In genomic region chr17:32074658-32075057, GRCm38 (mm10) we compare ENCODE assay signal across 15 mouse cellular contexts. TPM values are rescaled to one million over a fixed set of nuclear protein-coding genes. Genes with fewer than 3 reads are reported as not detected.
A peak's percentile ranks its signal among the peaks of the same experiment; 100 is the strongest.
DNase-seq lines count a peak whose midpoint lies in the region; ATAC-seq and TF ChIP-seq lines count a peak whose summit lies in the region.
"Had no signal": no experiment of that assay in that cellular context is flagged by ENCODE, and none has a peak within 500 bp of the region (broad histone marks: within the 10 kb centered on the region; RNA-seq: fewer than 3 reads in every experiment).

No protein-coding gene starts in this region.

- peak; percentile 31 for DNase-seq in adrenal gland, adult 2 months
- DNase-seq in adrenal gland, postnatal 4 days (ENCODE audit: low spot score in 2 of 2) = no peak
- DNase-seq in liver, embryonic 13.5 days = no peak
- DNase-seq in liver, embryonic 11.5 days (ENCODE audit: low spot score) = no peak
- peak; percentile 36 for DNase-seq in 3134 (ENCODE audit: extremely low read depth, insufficient read length, low spot score)
- DNase-seq in MEL (ENCODE audit: low read depth, low spot score) = peak; percentile 45
- DNase-seq in thymus, postnatal 36 days = no peak

- no peak for ATAC-seq in liver, embryonic 13.5 days (ENCODE audit: low read depth)
- no peak for ATAC-seq in liver, embryonic 11.5 days (replicated peaks; ENCODE audit: low FRiP score)
- ATAC-seq in cerebellum, adult (ENCODE audit: insufficient number of reproducible peaks, low FRiP score, low TSS enrichment) = no peak
- ATAC-seq: forebrain, embryonic 16.5 days had no signal

- H3K9me3 ChIP-seq in liver, embryonic 13.5 days (replicated peaks) = no peaks in the 10 kb centered on the region
- no peaks in the 10 kb centered on the region for H3K9me3 ChIP-seq in liver, embryonic 11.5 days (ENCODE audit: control insufficient read depth, low read length)
- H3K9me3 ChIP-seq in MEL (replicated peaks; ENCODE audit: insufficient read depth, low read length) = no peaks in the 10 kb centered on the region
- H3K9me3 ChIP-seq: forebrain, embryonic 12.5 days had no signal

- no peaks in the 10 kb centered on the region for H3K36me3 ChIP-seq in liver, embryonic 13.5 days
- no peaks in the 10 kb centered on the region for H3K36me3 ChIP-seq in liver, embryonic 11.5 days (ENCODE audit: control insufficient read depth, insufficient read depth, low read length)
- H3K36me3 ChIP-seq in MEL (ENCODE audit: control insufficient read depth in 1 of 2, insufficient read depth in 2 of 2, low read length in 2 of 2) = peaks cover 0 to 4% of the 10 kb centered on the region in 2 experiments; a peak in 2 of 4 replicates
- H3K36me3 ChIP-seq: embryonic facial prominence, embryonic 13.5 days; forebrain, embryonic 12.5 days; heart, embryonic 12.5 days; hindbrain, embryonic 10.5 days; hindbrain, embryonic 15.5 days had no signal

- no peaks in the 10 kb centered on the region for H3K79me2 ChIP-seq in MEL (ENCODE audit: control insufficient read depth, insufficient read depth, low read length, poor library complexity)

- no peak overlapping the region for H3K4me2 ChIP-seq in liver, embryonic 13.5 days
- H3K4me2 ChIP-seq in liver, embryonic 11.5 days = no peak overlapping the region
- H3K4me2 ChIP-seq: embryonic facial prominence, embryonic 13.5 days; forebrain, embryonic 12.5 days; heart, embryonic 12.5 days; hindbrain, embryonic 15.5 days had no signal

- TF ChIP-seq RAD21 in MEL (IDR thresholded peaks at IDR 0.05; ENCODE audit: low read depth, low read length) = no peak

- H3K4me3 ChIP-seq in liver, embryonic 13.5 days (replicated peaks) = no peak overlapping the region
- no peak overlapping the region for H3K4me3 ChIP-seq in liver, embryonic 11.5 days (ENCODE audit: low read depth, low read length)
- peak overlapping the region; percentile 51 to 83 for H3K4me3 ChIP-seq in MEL (ENCODE audit: control insufficient read depth in 1 of 2, insufficient read depth in 1 of 2, low read depth in 2 of 2, low read length in 2 of 2)
- H3K4me3 ChIP-seq: embryonic facial prominence, embryonic 13.5 days; forebrain, embryonic 12.5 days; heart, embryonic 12.5 days; hindbrain, embryonic 10.5 days; hindbrain, embryonic 15.5 days had no signal

- peaks cover 25% of the 10 kb centered on the region for H3K4me1 ChIP-seq in liver, embryonic 13.5 days (replicated peaks)
- H3K4me1 ChIP-seq in liver, embryonic 11.5 days (replicated peaks; ENCODE audit: control insufficient read depth, insufficient read depth, low read length) = peaks cover 2% of the 10 kb centered on the region; the same call in 1 of the 2 replicates
- H3K4me1 ChIP-seq in MEL (ENCODE audit: control insufficient read depth in 1 of 2, insufficient read depth in 2 of 2, low read length in 2 of 2) = peaks cover 3 to 10% of the 10 kb centered on the region in 2 experiments; a peak in 3 of 4 replicates
- H3K4me1 ChIP-seq: embryonic facial prominence, embryonic 13.5 days; forebrain, embryonic 12.5 days; heart, embryonic 12.5 days; hindbrain, embryonic 15.5 days had no signal

- 0 out of 2 replicates have a peak, but pooled peaks cover 10% of the 10 kb centered on the region for H3K27me3 ChIP-seq in liver, embryonic 13.5 days
- H3K27me3 ChIP-seq in liver, embryonic 11.5 days (replicated peaks; ENCODE audit: control insufficient read depth, insufficient read depth, low read length) = no peaks in the 10 kb centered on the region
- no peaks in the 10 kb centered on the region for H3K27me3 ChIP-seq in MEL (ENCODE audit: control insufficient read depth in 1 of 2, insufficient read depth in 2 of 2, low read length in 2 of 2)
- H3K27me3 ChIP-seq: embryonic facial prominence, embryonic 13.5 days; hindbrain, embryonic 15.5 days had no signal

- WGBS in liver, embryonic 13.5 days (ENCODE audit: insufficient replicate concordance) = 48% methylated on average over 4 of the region's 4 CpGs
- WGBS in liver, embryonic 11.5 days = 61% methylated on average over 4 of the region's 4 CpGs

- TF ChIP-seq CTCF in MEL (IDR thresholded peaks at IDR 0.05 in 2 of 3, conservative IDR thresholded peaks at IDR 0.05 in 1 of 3; ENCODE audit: control insufficient read depth in 1 of 3, insufficient read depth in 1 of 3, low read depth in 2 of 3, low read length in 3 of 3, poor library complexity in 1 of 3, severe bottlenecking in 1 of 3) = no peak

- H3K27ac ChIP-seq in liver, embryonic 13.5 days = no peak overlapping the region
- H3K27ac ChIP-seq in liver, embryonic 11.5 days (ENCODE audit: low read depth, low read length) = no peak overlapping the region
- H3K27ac ChIP-seq in MEL (ENCODE audit: control insufficient read depth, low read depth, low read length) = no peak overlapping the region
- H3K27ac ChIP-seq: embryonic facial prominence, embryonic 13.5 days; forebrain, embryonic 12.5 days; hindbrain, embryonic 15.5 days had no signal

- TF ChIP-seq POLR2A in MEL (IDR thresholded peaks at IDR 0.05; ENCODE audit: control insufficient read depth in 1 of 2, insufficient read depth in 1 of 2, low read depth in 1 of 2, low read length in 2 of 2, poor library complexity in 1 of 2) = no peak

- TF ChIP-seq EP300 in MEL (IDR thresholded peaks at IDR 0.05; ENCODE audit: low read depth in 1 of 2, low read length in 2 of 2) = no peak

- H3K9ac ChIP-seq in liver, embryonic 13.5 days = peak overlapping the region; percentile 11; the same call in 1 of the 2 replicates
- no peak overlapping the region for H3K9ac ChIP-seq in liver, embryonic 11.5 days (ENCODE audit: low read depth, low read length)
- peak overlapping the region; percentile 54 for H3K9ac ChIP-seq in MEL (ENCODE audit: control insufficient read depth, low read depth, low read length, poor library complexity, severe bottlenecking)
- H3K9ac ChIP-seq: embryonic facial prominence, embryonic 13.5 days; forebrain, embryonic 12.5 days; heart, embryonic 12.5 days; hindbrain, embryonic 15.5 days had no signal

TF ChIP-seq in MEL, 35 proteins besides CTCF, POLR2A, EP300 and RAD21:
- TF ChIP-seq MAX (IDR thresholded peaks at IDR 0.05; ENCODE audit: low read length) (peak; percentile 73), USF1 (IDR thresholded peaks at IDR 0.05; ENCODE audit: low read depth, low read length) (peak; percentile 84), BHLHE40 (IDR thresholded peaks at IDR 0.05; ENCODE audit: borderline replicate concordance, low read depth, low read length) (peak; percentile 39; the same call in 1 of the 2 replicates), ZKSCAN1 (IDR thresholded peaks at IDR 0.05; ENCODE audit: low read depth, low read length) (no peak), MXI1 (IDR thresholded peaks at IDR 0.05; ENCODE audit: low read depth, low read length) (peak; percentile 32; the same call in 1 of the 2 replicates), USF2 (IDR thresholded peaks at IDR 0.05; ENCODE audit: borderline replicate concordance in 1 of 2, insufficient read depth in 1 of 2, low read depth in 1 of 2, low read length in 2 of 2) (0 out of 4 replicates have a peak, but pooled peaks of 1 of the 2 experiments have one; percentile 34)
TF ChIP-seq in MEL: peak in this region for 5.

RNA-seq across cellular contexts. Expression of gene Hsf2bp, which starts 38.5 kb away (rescaled TPM):
- total RNA-seq in adrenal gland, adult 2 months (2021) = 1 to 10 TPM in 1 of 2 experiments, under 1 TPM in 1; 0.58 to 1.4 TPM
- polyA plus RNA-seq in adrenal gland, adult 2 months (2012; rRNA removed) = not detected in 2 replicates
- total RNA-seq in adrenal gland, postnatal 4 days (2021) = 1 to 10 TPM; 1.9 TPM
- 0.15 and 0.25 TPM in 2 replicates for polyA plus RNA-seq in liver, embryonic 13.5 days (2015; fragmentation: Nextera tagmentation; extraction: Ambion mirVana)
- polyA plus RNA-seq in liver, embryonic 11.5 days (2014; fragmentation: Nextera tagmentation; extraction: Ambion mirVana) = 0.40 and 0.64 TPM in 2 replicates
- 0.04 TPM in 1 of 2 replicates, not detected in the other for total RNA-seq in MEL (2012; rRNA removed)
- under 1 TPM in 1 of 2 experiments, not detected in 1; 0.15 TPM for polyA plus RNA-seq in MEL (2012; ENCODE audit: insufficient read depth in 1 of 2, insufficient read length in 2 of 2, low read depth in 1 of 2, low replicate concordance in 2 of 2, missing spikeins in 1 of 2)
- total RNA-seq: granulocyte monocyte progenitor cell, adult 5-6 weeks had no signal

RNA-seq across cellular contexts. Expression of gene Rrp1b, which starts 38.8 kb away (rescaled TPM):
- total RNA-seq in adrenal gland, adult 2 months (2021) = 10 to 100 TPM; 23.6 to 23.7 TPM
- polyA plus RNA-seq in adrenal gland, adult 2 months (2012; rRNA removed) = 17.3 and 24.3 TPM in 2 replicates
- 10 to 100 TPM; 29.2 to 35.3 TPM for total RNA-seq in adrenal gland, postnatal 4 days (2021)
- polyA plus RNA-seq in liver, embryonic 13.5 days (2015; fragmentation: Nextera tagmentation; extraction: Ambion mirVana) = 43.9 and 44.1 TPM in 2 replicates
- polyA plus RNA-seq in liver, embryonic 11.5 days (2014; fragmentation: Nextera tagmentation; extraction: Ambion mirVana) = 72.7 and 75.2 TPM in 2 replicates
- 60.2 and 84.1 TPM in 2 replicates for total RNA-seq in MEL (2012; rRNA removed)
- 10 to 100 TPM in 1 of 2 experiments, not detected in 1; 78.6 TPM for polyA plus RNA-seq in MEL (2012; ENCODE audit: insufficient read depth in 1 of 2, insufficient read length in 2 of 2, low read depth in 1 of 2, low replicate concordance in 2 of 2, missing spikeins in 1 of 2)

Comparison
In these comparisons a context has a peak if more than half of its experiments do, and no peak if none do; other contexts are left out.
1. DNase-seq: peak in adrenal gland, adult 2 months (single experiment), 3134 (single experiment) and MEL (single experiment); none in adrenal gland, postnatal 4 days (0 of 2), liver, embryonic 13.5 days (single experiment), liver, embryonic 11.5 days (single experiment) and thymus, postnatal 36 days (0 of 2).
2. H3K4me3 ChIP-seq: peak in MEL (2 of 2); none in liver, embryonic 13.5 days (single experiment) and liver, embryonic 11.5 days (single experiment).